Mouse (Mus musculus) urinary bladder, postnatal 4 days (tissue): ENCODE data around the gene Acbd4.

ENCODE experiments used
- DNase-seq, 2 experiments: peaks; one replicate each; pipeline ENCODE4 v3.0.0; 2021 to 2022; ENCODE audit warnings: low spot score in 2 of 2

Acbd4 gene

GRCm38 (mm10) chr11:103081631-103082030 lies 19.9 kb upstream of the Acbd4 start:
- no peak for DNase-seq

- DNase-seq: no peak
These were observed 8.2 kb upstream of the Acbd4 start for GRCm38 (mm10) chr11:103093306-103093705.

- DNase-seq: peak in 1 of 2 experiments; percentile 59
These were observed 7.3 kb upstream of the Acbd4 start for GRCm38 (mm10) chr11:103093862-103094833.

- DNase-seq: peak in 1 of 2 experiments; percentile 57
These were observed 6.3 kb upstream of the Acbd4 start for GRCm38 (mm10) chr11:103095107-103095670.

- DNase-seq: no peak
These were observed 5.7 kb upstream of the Acbd4 start for GRCm38 (mm10) chr11:103095801-103096200.

GRCm38 (mm10) chr11:103096979-103097894 lies 4.2 kb upstream of the Acbd4 start:
- peak in 1 of 2 experiments; percentile 56 for DNase-seq

GRCm38 (mm10) chr11:103098531-103099190 lies 2.8 kb upstream of the Acbd4 start:
- no peak for DNase-seq

- no peak for DNase-seq
These were observed 2.0 kb upstream of the Acbd4 start for GRCm38 (mm10) chr11:103099352-103099940.

- no peak for DNase-seq
These were observed 1.1 kb upstream of the Acbd4 start for GRCm38 (mm10) chr11:103100361-103100760.

- peak; percentile 70 to 78 for DNase-seq
These were observed 502 bp downstream of the Acbd4 start for GRCm38 (mm10) chr11:103101866-103102501.

GRCm38 (mm10) chr11:103102725-103103349 lies 1.4 kb downstream of the Acbd4 start:
- peak; percentile 98 for DNase-seq

- DNase-seq: no peak
These were observed 2.1 kb downstream of the Acbd4 start for GRCm38 (mm10) chr11:103103621-103104020.

GRCm38 (mm10) chr11:103104469-103104868 lies 3.0 kb downstream of the Acbd4 start:
- no peak for DNase-seq

- peak in 1 of 2 experiments; percentile 58 for DNase-seq
These were observed 3.8 kb downstream of the Acbd4 start for GRCm38 (mm10) chr11:103105180-103105725.

GRCm38 (mm10) chr11:103105810-103106209 lies 4.3 kb downstream of the Acbd4 start:
- no peak for DNase-seq

- DNase-seq: no peak
These were observed 4.9 kb downstream of the Acbd4 start for GRCm38 (mm10) chr11:103106386-103106785.

- no peak for DNase-seq
These were observed 9.8 kb downstream of the Acbd4 start for GRCm38 (mm10) chr11:103111301-103111700.

- peak; percentile 84 to 85 for DNase-seq
These were observed 10.5 kb downstream of the Acbd4 start for GRCm38 (mm10) chr11:103111881-103112551.

- DNase-seq: no peak
These were observed 11.1 kb downstream of the Acbd4 start for GRCm38 (mm10) chr11:103112552-103112912.
